ENCODE assay signal across 17 mouse cellular contexts in genomic region chr16:18484386-18484785, GRCm38 (mm10). TPM values are rescaled to one million over a fixed set of nuclear protein-coding genes. Genes with fewer than 3 reads are reported as not detected.
DNase-seq lines count a peak whose midpoint lies in the region; ATAC-seq and TF ChIP-seq lines count a peak whose summit lies in the region.
"Had no signal": no experiment of that assay in that cellular context is flagged by ENCODE, and none has a peak within 500 bp of the region (broad histone marks: within the 10 kb centered on the region; RNA-seq: fewer than 3 reads in every experiment).

No protein-coding gene starts in this region.

- H3K9ac ChIP-seq in midbrain, embryonic 11.5 days (ENCODE audit: low read length): 0 out of 2 replicates have a peak overlapping the region, but pooled peaks have one; percentile 24
- no peak overlapping the region for H3K9ac ChIP-seq in midbrain, postnatal 0 days (replicated peaks; ENCODE audit: low read length, poor library complexity, severe bottlenecking)
- no peak overlapping the region for H3K9ac ChIP-seq in embryonic facial prominence, embryonic 12.5 days
- H3K9ac ChIP-seq in limb, embryonic 14.5 days (ENCODE audit: low read depth, low read length, severe bottlenecking): 0 out of 2 replicates have a peak overlapping the region, but pooled peaks have one; percentile 16
- H3K9ac ChIP-seq: hindbrain, embryonic 15.5 days; limb, embryonic 15.5 days had no signal

- H3K36me3 ChIP-seq in midbrain, embryonic 11.5 days (ENCODE audit: control insufficient read depth, insufficient read depth, low read length): no peaks in the 10 kb centered on the region
- H3K36me3 ChIP-seq in midbrain, postnatal 0 days (ENCODE audit: insufficient read depth, low read length): no peaks in the 10 kb centered on the region
- H3K36me3 ChIP-seq in embryonic facial prominence, embryonic 12.5 days: no peaks in the 10 kb centered on the region
- no peaks in the 10 kb centered on the region for H3K36me3 ChIP-seq in limb, embryonic 14.5 days (ENCODE audit: control insufficient read depth, insufficient read depth, low read length)
- H3K36me3 ChIP-seq: hindbrain, embryonic 15.5 days; limb, embryonic 15.5 days had no signal

- intact Hi-C loops in heart, postnatal 10 days (cut with DNase I): no loop called here

- H3K4me3 ChIP-seq in midbrain, embryonic 11.5 days (ENCODE audit: low read depth, low read length): no peak overlapping the region
- H3K4me3 ChIP-seq in midbrain, postnatal 0 days (ENCODE audit: low read depth, low read length): no peak overlapping the region
- H3K4me3 ChIP-seq in embryonic facial prominence, embryonic 12.5 days: no peak overlapping the region
- H3K4me3 ChIP-seq in limb, embryonic 14.5 days (replicated peaks; ENCODE audit: low read length): no peak overlapping the region
- H3K4me3 ChIP-seq: heart, adult 2 months; hindbrain, embryonic 15.5 days; limb, embryonic 15.5 days had no signal

- no peak for ATAC-seq in midbrain, embryonic 11.5 days (ENCODE audit: low FRiP score)
- no peak for ATAC-seq in midbrain, postnatal 0 days (ENCODE audit: low FRiP score)
- ATAC-seq in embryonic facial prominence, embryonic 12.5 days (ENCODE audit: insufficient number of reproducible peaks, insufficient read depth, low FRiP score, low TSS enrichment): no peak
- ATAC-seq in limb, embryonic 14.5 days (ENCODE audit: low FRiP score, low read depth): no peak

- TF ChIP-seq CTCF in midbrain, postnatal 0 days (IDR thresholded peaks at IDR 0.05): no peak

- no peak overlapping the region for H3K27ac ChIP-seq in midbrain, embryonic 11.5 days (ENCODE audit: low read depth, low read length)
- H3K27ac ChIP-seq in midbrain, postnatal 0 days (ENCODE audit: low read depth, low read length): no peak overlapping the region
- H3K27ac ChIP-seq in embryonic facial prominence, embryonic 12.5 days: peak overlapping the region; percentile 4; the same call in 1 of the 2 replicates
- no peak overlapping the region for H3K27ac ChIP-seq in limb, embryonic 14.5 days (replicated peaks; ENCODE audit: low read depth, low read length)
- H3K27ac ChIP-seq: heart, adult 2 months; hindbrain, embryonic 15.5 days; kidney, postnatal 0 days; limb, embryonic 15.5 days had no signal

- H3K4me1 ChIP-seq in midbrain, embryonic 11.5 days (ENCODE audit: control insufficient read depth, insufficient read depth, low read length): peaks cover 15% of the 10 kb centered on the region
- no peaks in the 10 kb centered on the region for H3K4me1 ChIP-seq in midbrain, postnatal 0 days (ENCODE audit: insufficient read depth, low read length)
- peaks cover 6% of the 10 kb centered on the region; the same call in 1 of the 2 replicates for H3K4me1 ChIP-seq in embryonic facial prominence, embryonic 12.5 days
- H3K4me1 ChIP-seq in limb, embryonic 14.5 days (ENCODE audit: control insufficient read depth, insufficient read depth, low read length): peaks cover 9% of the 10 kb centered on the region

- TF ChIP-seq POLR2A in limb, embryonic 14.5 days (IDR thresholded peaks at IDR 0.05; ENCODE audit: borderline replicate concordance, extremely low read depth, insufficient read depth, insufficient read length): no peak

- no peaks in the 10 kb centered on the region; the same call in none of the 2 replicates for H3K27me3 ChIP-seq in midbrain, embryonic 11.5 days (ENCODE audit: control insufficient read depth, insufficient read depth, low read length)
- H3K27me3 ChIP-seq in midbrain, postnatal 0 days (ENCODE audit: insufficient read depth, low read length): no peaks in the 10 kb centered on the region
- H3K27me3 ChIP-seq in embryonic facial prominence, embryonic 12.5 days: no peaks in the 10 kb centered on the region
- no peaks in the 10 kb centered on the region for H3K27me3 ChIP-seq in limb, embryonic 14.5 days (ENCODE audit: control insufficient read depth, insufficient read depth, low read length)
- H3K27me3 ChIP-seq: hindbrain, embryonic 15.5 days; limb, embryonic 15.5 days had no signal

- WGBS in midbrain, embryonic 11.5 days: 9% methylated on average over 4 of the region's 4 CpGs
- WGBS in midbrain, postnatal 0 days: 10% methylated on average over 4 of the region's 4 CpGs
- 29% methylated on average over 4 of the region's 4 CpGs for WGBS in embryonic facial prominence, embryonic 12.5 days
- 55% methylated on average over 4 of the region's 4 CpGs for WGBS in limb, embryonic 14.5 days

- H3K9me3 ChIP-seq in midbrain, embryonic 11.5 days (ENCODE audit: control insufficient read depth, low read length): no peaks in the 10 kb centered on the region
- no peaks in the 10 kb centered on the region for H3K9me3 ChIP-seq in midbrain, postnatal 0 days (ENCODE audit: low read length)
- H3K9me3 ChIP-seq in embryonic facial prominence, embryonic 12.5 days: no peaks in the 10 kb centered on the region
- H3K9me3 ChIP-seq in limb, embryonic 14.5 days (ENCODE audit: control insufficient read depth, low read length): no peaks in the 10 kb centered on the region
- H3K9me3 ChIP-seq: G1E; hindbrain, embryonic 15.5 days; limb, embryonic 15.5 days had no signal

- peak; percentile 70 for DNase-seq in heart, adult 11 months
- DNase-seq in heart, postnatal 10 days: no peak
- peak; percentile 81 for DNase-seq in midbrain, embryonic 11.5 days (ENCODE audit: low spot score, missing footprints)
- DNase-seq in midbrain, postnatal 0 days (ENCODE audit: low spot score): no peak
- DNase-seq in limb, embryonic 14.5 days (ENCODE audit: low spot score): no peak
- no peak for DNase-seq in frontal cortex, postnatal 25 days (ENCODE audit: low spot score in 2 of 2)
- DNase-seq in spleen, postnatal 4 days (ENCODE audit: low spot score in 2 of 2): no peak
- DNase-seq: cerebellum, adult 8-10 months; heart, adult 2 months; kidney, adult 11 months; lung, adult 18-20 months; right cerebral cortex, postnatal 4 days had no signal

- no peak overlapping the region for H3K4me2 ChIP-seq in midbrain, embryonic 11.5 days
- no peak overlapping the region for H3K4me2 ChIP-seq in midbrain, postnatal 0 days (ENCODE audit: low read depth, low read length, poor library complexity, severe bottlenecking)
- no peak overlapping the region for H3K4me2 ChIP-seq in embryonic facial prominence, embryonic 12.5 days (replicated peaks)
- H3K4me2 ChIP-seq in limb, embryonic 14.5 days (replicated peaks; ENCODE audit: low read depth, low read length, severe bottlenecking): no peak overlapping the region
- H3K4me2 ChIP-seq: hindbrain, embryonic 15.5 days; limb, embryonic 15.5 days had no signal

RNA-seq across cellular contexts. Expression of gene Gnb1l, which starts 14.1 kb away (rescaled TPM):
- total RNA-seq in heart, postnatal 10 days (2021): 1 to 10 TPM; 6.4 to 6.9 TPM
- 10.3 and 12.9 TPM in 2 replicates for polyA plus RNA-seq in midbrain, embryonic 11.5 days (2014; fragmentation: Nextera tagmentation; extraction: Ambion mirVana)
- 9.1 and 12.4 TPM in 2 replicates for total RNA-seq in midbrain, postnatal 0 days (2014; rRNA removed)
- polyA plus RNA-seq in midbrain, postnatal 0 days (2015; fragmentation: Nextera tagmentation; extraction: Ambion mirVana): 20.5 and 21.0 TPM in 2 replicates
- polyA plus RNA-seq in embryonic facial prominence, embryonic 12.5 days (2016; fragmentation: Nextera tagmentation; extraction: Ambion mirVana): 16.9 and 17.5 TPM in 2 replicates
- 16.1 and 19.0 TPM in 2 replicates for polyA plus RNA-seq in limb, embryonic 14.5 days (2012; rRNA removed)
- 20.2 and 23.2 TPM in 2 replicates for polyA plus RNA-seq in limb, embryonic 14.5 days (2014; fragmentation: Nextera tagmentation; extraction: Ambion mirVana)

RNA-seq across cellular contexts. Expression of gene Rtl10, which starts 14.3 kb away (rescaled TPM):
- 1 to 10 TPM; 4.0 to 5.6 TPM for total RNA-seq in heart, postnatal 10 days (2021)
- polyA plus RNA-seq in midbrain, embryonic 11.5 days (2014; fragmentation: Nextera tagmentation; extraction: Ambion mirVana): 2.0 and 2.1 TPM in 2 replicates
- 7.1 and 7.9 TPM in 2 replicates for total RNA-seq in midbrain, postnatal 0 days (2014; rRNA removed)
- polyA plus RNA-seq in midbrain, postnatal 0 days (2015; fragmentation: Nextera tagmentation; extraction: Ambion mirVana): 3.0 and 3.8 TPM in 2 replicates
- 4.1 and 4.2 TPM in 2 replicates for polyA plus RNA-seq in embryonic facial prominence, embryonic 12.5 days (2016; fragmentation: Nextera tagmentation; extraction: Ambion mirVana)
- polyA plus RNA-seq in limb, embryonic 14.5 days (2012; rRNA removed): 16.6 and 22.0 TPM in 2 replicates
- polyA plus RNA-seq in limb, embryonic 14.5 days (2014; fragmentation: Nextera tagmentation; extraction: Ambion mirVana): 4.3 and 4.5 TPM in 2 replicates

RNA-seq across cellular contexts. Expression of gene Comt, which starts 57.7 kb away (rescaled TPM):
- 100 to 1,000 TPM; 133 to 156 TPM for total RNA-seq in heart, postnatal 10 days (2021)
- polyA plus RNA-seq in midbrain, embryonic 11.5 days (2014; fragmentation: Nextera tagmentation; extraction: Ambion mirVana): 50.8 and 52.5 TPM in 2 replicates
- total RNA-seq in midbrain, postnatal 0 days (2014; rRNA removed): 62.3 and 74.6 TPM in 2 replicates
- 95.0 and 103 TPM in 2 replicates for polyA plus RNA-seq in midbrain, postnatal 0 days (2015; fragmentation: Nextera tagmentation; extraction: Ambion mirVana)
- polyA plus RNA-seq in embryonic facial prominence, embryonic 12.5 days (2016; fragmentation: Nextera tagmentation; extraction: Ambion mirVana): 56.1 and 59.7 TPM in 2 replicates
- 84.5 and 110 TPM in 2 replicates for polyA plus RNA-seq in limb, embryonic 14.5 days (2012; rRNA removed)
- 82.4 and 92.3 TPM in 2 replicates for polyA plus RNA-seq in limb, embryonic 14.5 days (2014; fragmentation: Nextera tagmentation; extraction: Ambion mirVana)

RNA-seq across cellular contexts. Expression of gene Txnrd2, which starts 58.2 kb away (rescaled TPM):
- 10 to 100 TPM; 30.0 to 32.0 TPM for total RNA-seq in heart, postnatal 10 days (2021)
- polyA plus RNA-seq in midbrain, embryonic 11.5 days (2014; fragmentation: Nextera tagmentation; extraction: Ambion mirVana): 21.0 and 22.7 TPM in 2 replicates
- 13.3 and 22.9 TPM in 2 replicates for total RNA-seq in midbrain, postnatal 0 days (2014; rRNA removed)
- polyA plus RNA-seq in midbrain, postnatal 0 days (2015; fragmentation: Nextera tagmentation; extraction: Ambion mirVana): 38.3 and 42.6 TPM in 2 replicates
- 15.7 and 19.8 TPM in 2 replicates for polyA plus RNA-seq in embryonic facial prominence, embryonic 12.5 days (2016; fragmentation: Nextera tagmentation; extraction: Ambion mirVana)
- polyA plus RNA-seq in limb, embryonic 14.5 days (2012; rRNA removed): 13.4 and 14.1 TPM in 2 replicates
- 13.6 and 18.4 TPM in 2 replicates for polyA plus RNA-seq in limb, embryonic 14.5 days (2014; fragmentation: Nextera tagmentation; extraction: Ambion mirVana)

Comparison
In these comparisons a context has a peak if more than half of its experiments do, and no peak if none do; other contexts are left out.
1. DNase-seq: peak in heart, adult 11 months (single experiment) and midbrain, embryonic 11.5 days (single experiment); none in heart, postnatal 10 days (0 of 2), midbrain, postnatal 0 days (single experiment), limb, embryonic 14.5 days (single experiment), frontal cortex, postnatal 25 days (0 of 2) and spleen, postnatal 4 days (0 of 2).
2. H3K9ac ChIP-seq: peak in midbrain, embryonic 11.5 days (single experiment) and limb, embryonic 14.5 days (single experiment); none in midbrain, postnatal 0 days (single experiment) and embryonic facial prominence, embryonic 12.5 days (single experiment).